Mouse (Mus musculus): ENCODE results near the gene Msh3.
A peak's percentile ranks its signal among the peaks of the same experiment; 100 is the strongest.

GRCm38 (mm10) chr13:92354456-92355271 lies at the start of gene Msh3, which contains the start of gene Dhfr:
- TF ChIP-seq POLR2A (IDR thresholded peaks at IDR 0.05; ENCODE audit: borderline replicate concordance, control insufficient read depth, low read depth, low read length) (peak; percentile 58; the same call in 1 of the 2 replicates), CTCF (IDR thresholded peaks at IDR 0.05; ENCODE audit: control insufficient read depth, insufficient read depth, low read length) (peak; percentile 79)

Data from bone marrow, adult 2 months (tissue).